Mouse (Mus musculus) liver, adult 2 months (tissue): ENCODE data around the gene Wt1.

Source experiments
- CTCF ChIP-seq: fragments of 200-500 bp; IDR thresholded peaks from 2 replicates; pipeline ENCODE4 v1.5.1; 2011; ENCODE audit warnings: low read depth, low read length, control low read depth
- POLR2A ChIP-seq: fragments of 200-500 bp; IDR thresholded peaks from 2 replicates; pipeline ENCODE4 v1.6.1; 2011; ENCODE audit warnings: low read length, control low read depth; ENCODE audit not compliant: insufficient read depth; ENCODE audit errors: extremely low read depth

- TF ChIP-seq POLR2A: no peak
- TF ChIP-seq CTCF: no peak
These were observed at the start of gene Wt1 for GRCm38 (mm10) chr2:105126279-105126678.
